Mouse (Mus musculus) testis, adult 2 months (tissue): ENCODE results near the gene Tmc8.

Experiments
- CTCF ChIP-seq: fragments of 200-500 bp; IDR thresholded peaks from 2 replicates; pipeline ENCODE4 v1.5.1; 2012; ENCODE audit warnings: low read depth, mild to moderate bottlenecking, inconsistent platforms, low read length, moderate library complexity; ENCODE audit not compliant: control insufficient read depth, insufficient read depth, insufficient replicate concordance
- POLR2A ChIP-seq: fragments of 200-500 bp; IDR thresholded peaks from 2 replicates; pipeline ENCODE4 v1.6.1; 2012; ENCODE audit warnings: low read depth, mild to moderate bottlenecking, inconsistent platforms, low read length, moderate library complexity; ENCODE audit not compliant: control insufficient read depth

- TF ChIP-seq CTCF (no peak), POLR2A (no peak)
Measured at GRCm38 (mm10) chr11:117760374-117761119, 21.3 kb upstream of the Tmc8 start.
